Mouse (Mus musculus) c-Kit-positive CD71-negative TER-119-negative erythroid progenitor cells, embryonic 14.5 days (primary cell): Measurements from ENCODE around the gene Tmem248.

ENCODE experiments used
- DNase-seq: peaks from one replicate; pipeline ENCODE4 v3.0.0-alpha.2; 2013; ENCODE audit warnings: low read depth

Tmem248 gene

GRCm38 (mm10) chr5:130257303-130257702, 40.4 kb downstream of the Tmem248 start:
- DNase-seq, result no peak

- DNase-seq, result no peak
Measured at GRCm38 (mm10) chr5:130263454-130263853, 46.6 kb downstream of the Tmem248 start.

GRCm38 (mm10) chr5:130264433-130265005, 47.6 kb downstream of the Tmem248 start:
- no peak for DNase-seq

GRCm38 (mm10) chr5:130266651-130267050, 49.8 kb downstream of the Tmem248 start:
- no peak for DNase-seq

- no peak for DNase-seq
Measured at GRCm38 (mm10) chr5:130267316-130267715, 50.4 kb downstream of the Tmem248 start.

- no peak for DNase-seq
Measured at GRCm38 (mm10) chr5:130268976-130269375, 52.1 kb downstream of the Tmem248 start.

GRCm38 (mm10) chr5:130272344-130272743, 55.5 kb downstream of the Tmem248 start:
- no peak for DNase-seq

GRCm38 (mm10) chr5:130273046-130273445, 56.2 kb downstream of the Tmem248 start:
- no peak for DNase-seq

GRCm38 (mm10) chr5:130275509-130275908, 58.6 kb downstream of the Tmem248 start:
- DNase-seq, result no peak

GRCm38 (mm10) chr5:130278011-130278472, 61.2 kb downstream of the Tmem248 start:
- DNase-seq, result no peak

GRCm38 (mm10) chr5:130283079-130283732, 66.3 kb downstream of the Tmem248 start:
- no peak for DNase-seq

- no peak for DNase-seq
Measured at GRCm38 (mm10) chr5:130288106-130288505, 71.2 kb downstream of the Tmem248 start.

GRCm38 (mm10) chr5:130290242-130290641, 73.4 kb downstream of the Tmem248 start:
- DNase-seq, result no peak

GRCm38 (mm10) chr5:130290775-130291174, 73.9 kb downstream of the Tmem248 start:
- DNase-seq, result no peak

- no peak for DNase-seq
Measured at GRCm38 (mm10) chr5:130292976-130293375, 76.1 kb downstream of the Tmem248 start.
